Mouse (Mus musculus): ENCODE measurements around the gene Mybpc1. TPM values are rescaled to one million over a fixed set of nuclear protein-coding genes. Genes with fewer than 3 reads are reported as not detected.

Gene Mybpc1
- 12.3 and 13.3 TPM in 2 replicates for polyA plus RNA-seq (2012; rRNA removed)

DNA sequence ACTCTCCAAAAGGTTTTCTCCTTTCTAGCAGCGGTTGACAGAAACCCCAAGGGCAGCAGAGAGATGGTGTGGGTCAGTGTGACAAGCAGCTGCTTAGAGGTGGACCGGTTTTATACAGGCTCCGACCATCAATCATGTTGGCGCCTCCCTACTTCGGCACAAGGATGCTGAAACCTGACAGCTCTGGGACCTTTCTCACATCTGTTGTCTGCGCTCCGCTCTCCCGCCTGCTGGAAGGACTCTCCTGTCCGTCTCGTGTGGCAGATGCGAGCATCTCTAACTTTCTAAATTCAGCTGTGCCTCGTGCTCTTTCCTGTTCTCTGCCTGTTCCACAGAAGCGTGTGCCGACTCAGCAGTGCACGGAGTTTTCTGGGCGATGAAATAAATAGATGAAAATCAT, at the start of gene Mybpc1:
Mybpc1 (minus strand) TSS at position 210 of the 400 bp plus-strand sequence.
- DNase-seq (ENCODE audit: extremely low spot score in 1 of 2, low spot score in 1 of 2): no peak

DNA sequence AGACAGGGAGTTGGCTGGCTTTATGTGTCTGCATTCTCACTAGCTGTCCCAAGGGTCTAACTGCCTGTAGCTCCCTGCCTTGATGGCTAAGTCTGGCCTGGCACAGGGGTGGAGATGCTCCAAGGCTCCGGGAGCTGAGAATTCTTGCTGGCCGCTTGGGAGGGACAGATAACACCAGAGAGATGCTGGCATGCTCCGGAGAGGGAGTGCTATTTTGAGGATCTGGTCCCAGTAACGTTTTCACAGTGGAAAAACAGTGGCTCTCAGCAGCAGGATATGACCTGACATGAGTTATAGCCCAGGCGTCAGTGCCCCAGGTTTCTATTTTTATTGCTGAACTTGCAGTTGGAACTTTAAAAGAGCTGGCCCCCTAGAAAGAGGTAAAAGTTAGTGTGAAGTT, 40.5 kb upstream of the Mybpc1 start:
- DNase-seq (ENCODE audit: extremely low spot score in 1 of 2, low spot score in 1 of 2): no peak

DNA sequence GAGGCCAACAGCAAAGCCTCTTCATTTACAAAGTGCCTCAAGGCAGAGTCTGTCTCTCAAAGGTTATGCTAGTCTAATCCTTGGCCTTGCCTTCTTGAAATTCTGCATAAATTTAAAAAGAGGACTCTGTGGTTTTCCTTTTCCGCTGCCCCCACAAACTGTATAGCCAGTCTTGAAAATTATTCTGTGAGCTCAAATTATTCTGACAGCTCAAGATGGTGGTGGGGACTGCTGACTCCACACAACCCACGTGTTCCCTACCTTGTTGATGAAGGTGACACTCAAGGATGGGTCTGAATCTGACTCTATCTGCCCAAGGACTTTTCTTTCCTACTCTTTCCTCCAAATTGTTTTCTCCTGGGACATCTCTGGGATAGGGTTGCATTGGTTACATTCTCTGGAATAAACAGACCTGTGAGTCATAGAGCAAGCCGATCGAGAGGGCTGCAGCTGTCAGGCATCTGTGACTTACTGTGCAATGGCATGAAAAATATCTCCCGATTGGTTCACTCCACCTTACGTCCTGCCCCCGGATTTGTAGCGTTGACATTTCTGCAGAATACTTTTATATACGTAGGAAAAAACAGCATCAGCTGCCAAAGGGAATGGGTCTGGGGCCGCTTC, 26.5 kb upstream of the Mybpc1 start:
- DNase-seq (ENCODE audit: extremely low spot score in 1 of 2, low spot score in 1 of 2): no peak

DNA sequence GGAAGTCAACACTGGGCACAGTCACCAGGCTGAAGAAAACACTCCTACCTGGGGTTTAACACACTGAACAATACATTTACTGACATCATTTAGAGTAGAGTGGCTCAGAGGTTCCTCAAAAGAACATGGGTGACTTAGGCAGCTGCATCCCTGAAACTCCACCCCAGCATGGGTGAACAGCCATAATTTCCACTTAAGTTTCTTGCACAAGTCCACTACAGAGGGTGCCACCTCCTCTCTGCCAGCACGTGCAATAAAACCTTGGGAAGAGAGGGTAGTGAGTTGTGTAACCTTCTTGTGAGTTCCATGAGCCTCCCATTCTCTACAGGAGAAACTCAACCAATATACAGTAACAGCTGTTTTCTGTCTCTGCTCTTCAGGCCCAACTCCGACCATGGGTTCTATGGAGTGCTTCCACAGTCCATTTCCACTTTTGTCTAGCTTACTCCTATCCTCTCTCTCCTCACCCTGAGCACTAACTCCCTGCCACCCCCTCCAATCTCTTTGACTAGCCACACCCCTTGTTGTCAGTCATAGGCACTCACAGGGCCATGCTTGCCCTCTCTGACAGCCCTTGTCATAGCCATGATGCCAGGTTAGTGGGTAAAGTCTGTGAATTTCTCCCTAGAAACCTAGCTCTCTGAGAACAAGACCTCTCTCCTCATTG, 25.8 kb upstream of the Mybpc1 start:
- DNase-seq (ENCODE audit: extremely low spot score in 1 of 2, low spot score in 1 of 2): no peak

DNA sequence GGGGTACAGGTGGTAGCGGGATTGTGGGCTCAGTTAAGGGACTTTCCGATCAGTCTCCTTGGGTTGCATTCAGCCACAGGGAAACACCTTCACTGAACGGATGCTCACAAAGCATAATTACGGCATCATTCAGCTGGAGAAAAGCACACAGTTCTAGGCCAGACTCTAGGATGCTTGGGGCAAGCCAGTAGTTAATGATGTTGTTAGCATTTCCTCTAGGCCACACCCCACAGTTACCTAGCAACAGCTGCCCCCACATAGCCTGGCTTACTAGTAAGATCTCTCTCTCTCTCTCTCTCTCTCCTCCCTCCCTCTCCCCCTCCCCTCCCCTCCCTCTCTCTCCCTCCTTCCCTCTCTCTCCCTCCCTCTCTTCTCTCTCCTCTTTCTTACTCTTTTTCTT, 22.1 kb upstream of the Mybpc1 start:
- peak in 1 of 2 experiments; percentile 33 for DNase-seq (ENCODE audit: extremely low spot score in 1 of 2, low spot score in 1 of 2)

DNA sequence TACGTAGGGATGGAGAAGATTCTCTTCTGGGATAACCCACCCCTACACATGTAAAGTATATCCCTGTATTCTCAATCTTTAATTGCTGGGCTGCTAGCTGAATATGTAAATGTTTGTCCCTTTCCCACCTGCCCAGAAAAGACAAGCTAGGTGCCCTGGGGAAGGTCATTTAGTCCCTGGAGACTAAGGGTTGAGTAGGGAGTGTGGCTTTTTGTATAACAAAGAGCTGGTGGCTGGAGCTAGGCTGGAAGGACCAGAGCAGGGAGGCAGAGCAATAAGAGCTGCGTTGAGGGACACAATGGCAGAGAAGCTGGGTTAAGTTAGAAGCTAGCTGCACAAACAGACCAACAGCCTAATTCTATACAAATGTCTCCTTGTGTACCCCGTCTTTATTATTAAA, 21.2 kb upstream of the Mybpc1 start:
- no peak for DNase-seq (ENCODE audit: extremely low spot score in 1 of 2, low spot score in 1 of 2)

DNA sequence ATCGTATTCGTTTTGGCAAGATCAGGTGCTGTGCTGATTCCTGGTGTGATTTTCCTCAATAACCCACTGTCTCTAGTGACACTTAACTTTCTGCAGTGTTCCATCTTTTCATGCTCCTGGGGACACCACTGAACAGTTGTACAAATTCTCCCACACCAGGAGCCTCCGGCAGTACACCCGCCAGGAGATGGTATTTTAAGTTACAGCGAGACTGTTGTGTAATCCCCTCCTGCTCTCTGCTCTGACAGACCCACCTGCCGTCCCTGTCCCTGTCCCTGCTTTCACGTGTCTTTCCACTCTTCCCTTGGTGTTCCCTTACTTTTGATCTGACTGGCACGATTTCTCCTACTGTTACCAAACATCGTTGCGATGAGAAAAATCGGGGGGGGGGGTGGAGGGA, 19.3 kb upstream of the Mybpc1 start:
- DNase-seq (ENCODE audit: extremely low spot score in 1 of 2, low spot score in 1 of 2): peak in 1 of 2 experiments; percentile 16

DNA sequence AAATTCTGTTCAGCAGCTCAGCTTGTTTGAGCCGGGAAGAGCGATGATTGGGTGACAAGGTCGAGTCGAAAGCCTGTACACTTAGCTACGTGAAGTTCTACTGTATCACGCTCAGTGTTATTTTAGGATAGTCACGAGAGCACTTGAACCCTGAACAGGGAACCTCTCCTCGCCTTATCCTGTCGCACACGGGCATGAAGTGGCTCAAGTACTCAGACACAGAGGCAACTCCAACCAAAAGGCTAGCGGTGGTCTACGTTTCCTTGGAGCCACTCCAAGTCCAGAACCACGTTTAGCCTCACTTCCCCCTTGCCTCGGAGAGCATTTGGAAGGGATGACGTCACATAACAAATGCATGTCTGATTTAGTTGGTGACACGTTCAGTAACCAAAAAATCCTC, 17.7 kb upstream of the Mybpc1 start:
- peak in 1 of 2 experiments; percentile 12 for DNase-seq (ENCODE audit: extremely low spot score in 1 of 2, low spot score in 1 of 2)

DNA sequence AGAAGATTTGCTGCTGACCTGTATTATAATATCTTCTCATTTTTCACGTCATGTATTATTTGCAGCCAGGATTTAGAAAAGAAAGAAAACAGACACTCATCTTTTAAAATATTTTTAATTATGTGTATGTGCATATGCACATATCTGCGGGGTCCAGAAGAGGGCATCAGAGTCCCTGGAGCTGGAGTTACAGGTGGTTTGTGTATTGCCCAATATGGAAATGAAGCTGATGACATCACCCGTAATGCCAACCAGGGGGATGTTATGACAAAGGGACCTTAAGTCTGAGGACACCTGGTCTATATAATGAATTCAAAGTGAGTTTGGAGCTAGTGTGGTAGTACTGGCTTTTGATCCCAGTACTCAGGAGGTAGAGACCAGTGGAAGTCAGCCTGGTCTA, 15.9 kb upstream of the Mybpc1 start:
- no peak for DNase-seq (ENCODE audit: extremely low spot score in 1 of 2, low spot score in 1 of 2)

DNA sequence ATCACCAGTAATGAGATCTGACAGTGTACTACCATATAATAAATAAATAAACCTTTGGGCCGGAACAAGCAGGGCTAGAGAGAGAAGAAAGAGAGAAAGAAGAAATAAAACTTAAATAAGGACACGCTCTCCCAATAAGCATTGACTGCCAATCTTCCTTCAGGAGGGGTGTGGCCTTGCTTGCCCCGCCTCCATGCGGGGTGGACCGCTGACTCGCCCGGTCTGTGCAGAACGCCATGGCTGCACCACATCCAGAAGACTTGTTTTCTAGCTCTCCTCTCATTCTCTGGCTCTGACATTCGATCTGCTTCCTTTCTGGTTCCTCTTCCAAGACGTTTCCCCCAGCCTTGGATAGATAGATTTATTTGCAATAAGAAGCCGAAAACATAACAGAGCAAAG, 8.1 kb upstream of the Mybpc1 start:
- DNase-seq (ENCODE audit: extremely low spot score in 1 of 2, low spot score in 1 of 2): no peak

DNA sequence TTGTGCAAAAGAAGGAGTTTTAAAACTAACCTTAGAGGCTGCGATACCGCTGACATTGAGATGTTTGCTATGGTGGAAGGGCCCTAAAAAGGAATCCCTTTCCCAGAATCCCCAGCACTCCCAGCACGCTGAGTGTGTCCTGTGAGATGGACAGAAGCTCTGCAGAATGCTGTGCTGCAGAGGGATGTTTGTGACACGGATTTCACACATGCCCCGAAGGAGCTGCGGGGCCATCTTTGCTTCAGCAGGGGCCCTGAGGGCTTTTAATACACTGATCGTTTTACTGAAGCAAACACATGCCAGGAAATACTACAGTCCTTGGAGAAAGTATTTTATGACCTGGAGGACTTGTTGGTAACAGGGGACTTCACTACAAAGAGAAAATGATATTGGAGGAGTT, 1.7 kb upstream of the Mybpc1 start:
- no peak for DNase-seq (ENCODE audit: extremely low spot score in 1 of 2, low spot score in 1 of 2)

DNA sequence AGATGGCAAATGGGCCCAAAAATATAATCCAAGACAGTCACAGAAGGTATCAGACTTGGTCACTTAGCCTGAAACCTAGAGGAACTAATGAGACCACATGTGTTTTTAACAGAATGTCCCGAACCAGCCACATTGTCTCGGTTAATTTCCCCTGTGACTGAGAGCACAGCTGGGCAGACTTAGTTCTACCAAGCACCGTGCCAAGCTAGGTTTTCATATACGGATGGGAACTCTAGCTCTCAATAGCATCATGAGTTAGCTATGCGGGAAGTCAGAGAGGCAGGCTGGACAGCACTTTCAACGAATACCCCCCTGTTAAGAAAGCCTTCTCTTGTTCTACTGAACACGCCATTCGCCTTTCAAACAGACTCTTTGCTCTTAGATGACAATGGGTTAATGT, 1.1 kb upstream of the Mybpc1 start:
- no peak for DNase-seq (ENCODE audit: extremely low spot score in 1 of 2, low spot score in 1 of 2)

DNA sequence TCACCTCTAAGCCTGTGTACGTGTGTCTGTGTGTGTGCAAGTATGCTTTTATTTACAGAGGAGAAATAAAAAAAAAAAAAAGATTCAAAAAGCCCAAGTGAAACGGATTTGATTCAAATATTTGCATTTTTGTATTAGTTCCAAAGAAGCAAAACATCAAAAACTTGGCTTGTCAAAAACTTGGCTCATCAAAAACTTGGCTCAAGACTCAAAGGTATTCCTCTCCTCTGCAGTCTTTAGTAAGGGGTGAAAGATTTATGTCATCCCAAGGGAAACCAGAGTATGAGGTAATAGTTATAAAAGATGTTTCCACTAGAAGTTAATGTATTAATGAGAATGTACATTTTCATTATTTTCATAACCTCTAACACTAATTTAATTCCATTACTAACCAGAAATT, 1.2 kb downstream of the Mybpc1 start:
- DNase-seq (ENCODE audit: extremely low spot score in 1 of 2, low spot score in 1 of 2): no peak

DNA sequence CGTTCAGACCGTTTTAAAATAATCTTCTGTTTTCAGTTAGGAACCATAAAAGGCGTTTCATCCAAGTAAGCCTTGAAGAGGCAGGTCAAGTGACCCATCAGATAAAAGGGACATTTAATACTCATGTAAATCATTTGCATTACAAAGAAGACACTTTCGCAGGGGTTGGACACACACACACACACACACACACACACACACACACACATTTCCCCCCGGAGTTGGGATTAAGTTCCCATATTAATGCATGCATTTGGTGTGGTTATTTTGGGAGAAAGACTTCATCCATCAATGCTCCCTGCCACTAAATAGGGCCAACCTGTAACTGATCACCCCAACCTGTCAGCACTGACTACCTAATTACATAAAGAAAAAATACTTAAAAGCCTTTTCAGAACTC, 1.7 kb downstream of the Mybpc1 start:
- no peak for DNase-seq (ENCODE audit: extremely low spot score in 1 of 2, low spot score in 1 of 2)

DNA sequence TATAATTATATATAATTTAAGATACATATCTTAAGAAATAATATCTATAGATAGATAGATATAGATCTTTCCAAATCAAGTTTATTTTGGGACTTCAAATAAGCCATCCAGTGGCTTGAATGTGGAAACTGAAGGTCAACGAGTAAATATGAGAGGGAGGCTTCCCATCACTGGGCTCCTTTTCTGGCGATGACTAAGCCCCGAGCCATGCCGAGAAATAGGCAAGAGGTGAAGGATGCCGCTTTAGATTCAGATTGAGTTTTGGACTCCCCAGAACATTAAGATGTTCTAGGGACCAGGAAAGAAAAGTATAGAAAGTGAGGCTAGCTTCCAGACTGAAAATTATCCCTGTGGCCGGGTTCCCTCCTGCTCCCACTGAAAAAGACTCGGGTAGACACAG, 4.4 kb downstream of the Mybpc1 start:
- no peak for DNase-seq (ENCODE audit: extremely low spot score in 1 of 2, low spot score in 1 of 2)

DNA sequence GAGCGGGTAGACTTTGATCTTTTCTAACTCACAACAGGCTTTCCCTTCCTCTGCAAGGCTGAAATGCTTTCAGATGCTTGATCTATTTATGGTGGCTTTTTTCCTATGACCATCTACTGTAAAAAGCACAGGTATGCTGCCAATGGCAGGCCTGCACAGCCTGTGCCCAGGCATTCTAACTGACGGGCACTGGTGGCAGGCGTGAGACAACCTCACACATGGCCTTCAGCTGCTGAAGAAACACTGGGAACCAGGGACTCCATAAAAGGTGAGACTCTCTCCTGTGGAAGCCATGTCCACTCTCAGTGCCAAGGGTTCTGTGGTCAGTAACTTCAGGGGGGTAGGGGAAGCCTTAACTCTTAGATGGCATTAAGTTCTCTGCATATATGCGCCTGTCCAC, 12.6 kb downstream of the Mybpc1 start:
- no peak for DNase-seq (ENCODE audit: extremely low spot score in 1 of 2, low spot score in 1 of 2)

DNA sequence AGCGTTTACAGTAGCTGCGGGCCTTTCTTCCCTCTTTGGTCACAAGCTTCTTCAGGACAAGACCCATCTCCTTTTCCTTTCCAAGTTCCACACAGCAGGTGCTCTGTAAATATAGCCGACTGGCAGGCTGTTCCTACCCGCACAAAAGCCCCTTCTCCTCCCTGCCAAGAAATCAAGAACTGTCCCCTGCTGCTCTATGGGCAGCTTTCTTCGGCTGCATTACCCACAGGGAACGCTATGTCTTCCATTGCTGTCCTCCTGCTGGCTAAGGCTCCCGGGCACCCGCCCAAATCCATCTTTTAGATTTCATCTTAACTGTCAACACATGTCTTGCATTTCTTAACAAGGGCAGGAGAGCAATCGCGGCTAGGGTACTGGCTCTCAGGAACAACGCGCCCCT, 13.9 kb downstream of the Mybpc1 start:
- no peak for DNase-seq (ENCODE audit: extremely low spot score in 1 of 2, low spot score in 1 of 2)

DNA sequence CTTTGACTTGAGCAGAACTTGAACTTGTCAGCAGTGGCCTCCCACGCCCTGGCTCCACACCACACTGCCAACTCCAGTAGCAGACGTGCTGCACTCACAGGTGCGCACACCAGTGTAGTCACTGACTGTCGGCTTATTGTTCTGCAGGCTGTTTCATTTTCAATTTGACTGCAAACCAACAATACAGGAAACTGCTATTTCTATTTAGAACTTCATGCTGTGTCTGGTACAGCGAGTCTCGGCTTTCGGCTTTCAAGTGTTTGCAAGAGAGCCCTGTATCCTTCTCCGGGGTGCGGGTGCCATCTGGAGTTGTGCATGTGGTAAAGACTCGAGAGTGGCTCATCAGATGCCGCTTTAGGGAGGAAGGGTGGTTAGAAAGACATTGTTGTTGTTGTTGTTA, 20.5 kb downstream of the Mybpc1 start:
- peak in 1 of 2 experiments; percentile 33 for DNase-seq (ENCODE audit: extremely low spot score in 1 of 2, low spot score in 1 of 2)

DNA sequence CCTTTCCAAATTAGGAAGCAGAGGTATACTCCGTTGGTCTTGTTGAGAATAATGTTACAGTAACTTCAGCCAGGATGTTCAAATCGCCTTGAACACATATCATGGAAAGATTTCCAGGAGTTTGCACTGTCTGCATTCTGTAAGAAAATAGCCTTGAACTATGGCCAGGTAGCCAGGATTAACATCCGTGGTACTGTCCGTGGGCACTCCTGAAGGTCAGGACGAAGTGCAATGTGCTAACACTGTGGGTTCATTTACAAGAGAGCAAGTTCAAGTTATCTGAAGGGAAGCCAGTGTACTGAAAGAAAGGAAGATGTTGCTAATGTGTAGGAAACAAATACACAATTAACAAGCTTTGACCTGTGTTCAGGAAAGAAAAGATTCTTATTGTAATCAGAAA, 24.2 kb downstream of the Mybpc1 start:
- DNase-seq (ENCODE audit: extremely low spot score in 1 of 2, low spot score in 1 of 2): no peak

DNA sequence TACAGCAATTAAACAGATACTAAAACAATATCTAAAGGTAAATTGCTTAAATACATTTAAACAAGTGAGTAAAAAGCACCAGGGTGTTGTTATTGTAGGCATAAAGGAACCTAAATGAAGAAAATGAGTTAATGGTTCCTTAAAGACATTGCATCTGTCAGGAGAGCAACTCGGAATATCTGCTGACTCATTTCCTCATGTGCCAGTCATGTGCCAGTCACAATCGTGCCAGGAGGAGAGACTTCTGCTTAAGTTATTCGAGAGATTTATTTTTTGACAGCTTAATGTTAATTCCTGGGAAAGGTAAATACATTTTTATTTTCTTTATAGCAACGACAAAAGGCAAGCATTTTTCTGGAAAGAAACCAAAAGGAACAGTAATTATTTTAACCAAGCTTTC, 26.3 kb downstream of the Mybpc1 start:
- no peak for DNase-seq (ENCODE audit: extremely low spot score in 1 of 2, low spot score in 1 of 2)

DNA sequence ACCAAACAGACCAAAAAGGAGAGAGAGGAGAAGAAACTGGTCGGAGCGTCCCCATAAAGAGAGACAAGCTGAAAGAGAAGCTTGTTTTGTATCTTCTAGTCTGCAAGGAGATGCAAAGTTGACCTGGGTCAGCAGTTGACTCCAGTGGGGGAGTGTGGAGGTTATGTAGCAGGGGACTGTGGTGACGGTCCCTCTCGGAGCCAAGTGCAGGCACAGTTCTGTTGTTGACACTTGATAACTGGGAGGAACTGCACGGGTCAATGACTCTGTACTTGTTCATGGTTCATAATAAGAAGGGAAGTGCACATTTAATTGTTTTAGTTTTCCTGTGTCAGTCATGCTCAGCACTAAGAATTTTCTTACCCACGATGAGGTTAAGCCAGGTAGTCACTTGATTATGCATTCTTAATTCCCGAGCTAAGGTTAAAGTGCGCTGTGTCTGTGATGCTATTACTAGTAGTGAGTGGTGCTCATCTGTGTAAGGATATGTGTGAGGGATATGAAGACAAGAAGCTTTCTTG, 30.8 kb downstream of the Mybpc1 start:
- no peak for DNase-seq (ENCODE audit: extremely low spot score in 1 of 2, low spot score in 1 of 2)

DNA sequence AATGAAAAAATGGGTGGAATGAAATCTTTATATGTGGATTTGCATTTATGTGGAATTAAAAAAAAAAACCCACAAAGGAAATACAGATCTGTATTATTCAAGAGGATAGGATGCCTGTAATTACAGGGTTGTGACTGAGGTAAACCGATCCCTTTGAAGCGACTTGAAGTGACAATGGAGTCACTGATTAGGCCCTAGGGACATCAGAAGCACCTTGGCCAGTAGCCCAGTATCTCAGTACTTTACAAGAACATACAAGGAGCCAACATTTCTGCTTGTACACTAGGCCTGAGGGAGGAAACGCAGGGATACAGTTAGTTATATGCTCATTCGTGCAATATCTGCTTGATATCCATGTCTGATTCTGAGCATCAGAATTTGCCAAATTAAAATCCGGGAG, 32.8 kb downstream of the Mybpc1 start:
- DNase-seq (ENCODE audit: extremely low spot score in 1 of 2, low spot score in 1 of 2): no peak

All from frontal cortex, adult 2 months (tissue).